Comparison of ENCODE assay signal across 26 mouse cellular contexts in genomic region chr6:135563766-135564165, GRCm38 (mm10).
"Had no signal": no experiment of that assay in that cellular context is flagged by ENCODE, and none has a peak within 500 bp of the region (broad histone marks: within the 10 kb centered on the region; RNA-seq: fewer than 3 reads in every experiment).

No protein-coding gene starts in this region.

- H3K4me3 ChIP-seq: gastrocnemius, adult 2 months; heart, embryonic 12.5 days; hindbrain, embryonic 13.5 days; hindbrain, embryonic 15.5 days; intestine, embryonic 15.5 days; layer of hippocampus, adult 2 months; left cerebral cortex, adult 2 months; limb, embryonic 10.5 days; limb, embryonic 12.5 days; liver, embryonic 13.5 days; liver, embryonic 15.5 days had no signal

- H3K36me3 ChIP-seq: heart, embryonic 12.5 days; hindbrain, embryonic 13.5 days; hindbrain, embryonic 15.5 days; intestine, embryonic 15.5 days; limb, embryonic 10.5 days; limb, embryonic 12.5 days; liver, embryonic 13.5 days; liver, embryonic 15.5 days had no signal

- H3K9ac ChIP-seq: heart, embryonic 12.5 days; hindbrain, embryonic 13.5 days; hindbrain, embryonic 15.5 days; intestine, embryonic 15.5 days; limb, embryonic 12.5 days; liver, embryonic 13.5 days; liver, embryonic 15.5 days; liver, postnatal 0 days had no signal

- H3K9me3 ChIP-seq: hindbrain, embryonic 13.5 days; hindbrain, embryonic 15.5 days; intestine, embryonic 15.5 days; limb, embryonic 10.5 days; limb, embryonic 12.5 days; liver, embryonic 13.5 days; liver, embryonic 15.5 days had no signal

- H3K27ac ChIP-seq: gastrocnemius, adult 2 months; hindbrain, embryonic 13.5 days; hindbrain, embryonic 15.5 days; hindbrain, postnatal 0 days; intestine, embryonic 15.5 days; limb, embryonic 10.5 days; limb, embryonic 12.5 days; liver, embryonic 13.5 days; liver, embryonic 15.5 days had no signal

- H3K4me2 ChIP-seq: heart, embryonic 12.5 days; hindbrain, embryonic 13.5 days; hindbrain, embryonic 15.5 days; intestine, embryonic 15.5 days; limb, embryonic 12.5 days; liver, embryonic 11.5 days; liver, embryonic 13.5 days; liver, embryonic 15.5 days had no signal

- ATAC-seq: hindbrain, postnatal 0 days; intestine, embryonic 15.5 days; intestine, postnatal 0 days; liver, postnatal 0 days had no signal

- H3K4me1 ChIP-seq: intestine, embryonic 15.5 days; limb, embryonic 10.5 days; liver, embryonic 13.5 days; liver, embryonic 15.5 days had no signal

- H3K27me3 ChIP-seq: heart, embryonic 12.5 days; hindbrain, embryonic 13.5 days; hindbrain, embryonic 15.5 days; intestine, embryonic 15.5 days; liver, embryonic 13.5 days; liver, embryonic 15.5 days had no signal

- DNase-seq: gastrocnemius, adult 2 months; gastrocnemius, postnatal 10 days; gastrocnemius, postnatal 25 days; heart, adult 18-20 months; heart, postnatal 10 days; heart, postnatal 4 days; kidney, adult 18-20 months; kidney, adult 8-10 months; kidney, postnatal 10 days; kidney, postnatal 25 days; kidney, postnatal 4 days; liver; liver, embryonic 13.5 days; liver, postnatal 0 days had no signal
